Mouse (Mus musculus) naive thymus-derived CD4-positive, alpha-beta T cell, adult 2 months (primary cell): ENCODE measurements around the gene Bfar.
"Not testable (repeated sequence)": the region's sequence is repeated elsewhere in the genome, so short reads cannot be mapped to it uniquely, and the experiment has no call there.

Experiments used
- DNase-seq: peaks from one replicate; pipeline ENCODE4 v3.0.0-alpha.2; 2011; ENCODE audit warnings: low read depth

Gene Bfar

GRCm38 (mm10) chr16:13671685-13672385 lies at the start of gene Bfar, which contains the start of gene 3110001I22Rik:
Gene Bfar, plus strand, starts transcription at chr16:13671858.
Gene 3110001I22Rik, plus strand, starts transcription at chr16:13671929.
- DNase-seq = peak; percentile 96

DNA sequence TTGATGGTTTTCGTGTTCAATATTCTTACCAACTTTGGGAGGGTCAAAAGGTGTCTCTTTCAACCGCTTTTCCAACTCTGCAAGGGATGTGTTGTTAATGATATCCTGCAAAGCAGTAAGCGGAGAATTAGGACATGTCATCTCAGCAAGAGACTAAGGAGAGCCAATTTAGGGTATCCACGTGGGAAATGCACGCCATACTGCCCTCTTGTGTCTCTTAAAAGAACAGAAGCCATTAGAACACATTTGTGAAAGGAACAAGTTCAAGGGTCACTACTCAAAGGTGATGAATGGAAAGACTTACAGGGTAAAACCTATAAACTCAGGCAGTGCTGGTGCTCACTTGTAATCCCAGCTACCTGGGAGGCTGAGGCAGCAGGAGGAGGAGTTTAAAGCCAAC lies 43.3 kb upstream of the Bfar start:
- DNase-seq = peak; percentile 5

DNA sequence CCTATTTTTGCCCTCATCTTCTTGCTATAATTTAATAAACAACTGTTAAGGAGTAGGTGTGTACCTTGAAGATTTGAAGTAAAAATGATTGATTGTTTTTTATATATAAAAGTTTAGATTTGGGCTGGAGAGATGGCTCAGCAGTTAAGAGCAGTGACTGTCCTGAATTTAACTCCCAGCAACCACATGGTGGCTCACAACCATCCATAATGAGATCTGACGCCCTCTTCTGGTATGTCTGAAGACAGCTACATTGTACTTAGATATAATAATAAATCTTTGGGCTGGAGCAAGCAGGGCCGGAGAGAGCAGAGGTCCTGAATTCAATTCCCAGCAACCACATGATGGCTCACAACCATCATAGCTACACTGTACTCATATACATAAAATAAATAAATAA lies 33.5 kb upstream of the Bfar start:
- not testable (repeated sequence) for DNase-seq

DNA sequence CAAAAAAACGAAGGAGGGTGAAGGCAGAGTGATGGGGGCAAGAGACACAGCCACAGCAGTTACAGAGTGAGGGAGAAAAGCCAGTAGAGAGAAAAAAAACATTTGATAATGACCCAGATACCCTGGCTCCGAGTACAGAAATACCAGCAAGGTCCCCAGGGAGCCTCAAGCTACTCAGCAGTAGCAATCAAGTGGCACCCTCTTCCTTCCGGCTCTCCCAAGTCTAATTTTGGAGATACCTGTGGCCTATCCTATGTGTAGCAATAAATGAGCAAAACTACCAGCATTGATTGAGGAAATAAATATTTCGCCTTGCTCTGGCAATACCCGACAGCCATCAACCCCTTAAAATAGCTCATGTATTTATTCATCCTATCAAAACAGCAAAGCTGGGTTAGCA lies 32.1 kb upstream of the Bfar start:
- DNase-seq = no peak

- DNase-seq = no peak
Observed at GRCm38 (mm10) chr16:13640064-13640463, 31.6 kb upstream of the Bfar start.

DNA sequence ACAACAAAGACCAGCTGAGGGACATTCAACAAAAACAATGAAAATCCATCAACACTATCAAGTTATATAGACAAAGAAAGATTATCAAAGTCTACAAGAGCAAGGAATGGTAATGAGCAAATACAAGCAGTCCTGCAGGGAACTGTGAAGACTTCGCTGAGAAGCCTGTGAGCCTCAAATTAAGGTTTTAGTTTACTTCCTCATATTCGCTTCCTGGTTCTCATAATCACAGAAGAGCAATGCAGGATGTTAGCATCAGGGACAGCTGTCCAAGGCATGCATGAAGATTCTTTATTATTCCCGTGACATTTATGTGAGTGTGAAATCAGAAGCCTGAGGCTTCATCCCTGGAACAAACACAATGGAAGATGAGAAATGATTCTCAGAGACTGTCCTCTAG lies 27.2 kb upstream of the Bfar start:
- no peak for DNase-seq

GRCm38 (mm10) chr16:13645930-13646329 lies 25.7 kb upstream of the Bfar start:
- DNase-seq = no peak

DNA sequence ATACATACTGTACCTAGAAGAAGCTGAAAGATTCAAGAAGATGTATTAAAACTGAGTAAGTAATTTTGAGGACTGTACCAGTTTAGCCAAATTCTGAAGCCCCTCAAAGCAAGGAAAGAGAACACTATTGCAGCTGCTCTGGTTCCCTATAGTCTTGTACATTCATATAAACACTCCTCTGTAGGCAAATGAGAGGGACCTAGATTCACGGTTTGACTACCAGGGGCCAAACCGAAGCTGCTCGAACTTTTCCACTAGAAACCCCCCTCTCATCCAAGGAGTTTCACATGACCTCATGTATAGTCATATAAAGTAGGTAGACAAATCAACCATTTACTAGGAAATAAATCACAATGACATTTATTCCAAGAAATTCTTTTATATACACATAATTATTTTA lies 12.8 kb upstream of the Bfar start:
- DNase-seq = no peak

DNA sequence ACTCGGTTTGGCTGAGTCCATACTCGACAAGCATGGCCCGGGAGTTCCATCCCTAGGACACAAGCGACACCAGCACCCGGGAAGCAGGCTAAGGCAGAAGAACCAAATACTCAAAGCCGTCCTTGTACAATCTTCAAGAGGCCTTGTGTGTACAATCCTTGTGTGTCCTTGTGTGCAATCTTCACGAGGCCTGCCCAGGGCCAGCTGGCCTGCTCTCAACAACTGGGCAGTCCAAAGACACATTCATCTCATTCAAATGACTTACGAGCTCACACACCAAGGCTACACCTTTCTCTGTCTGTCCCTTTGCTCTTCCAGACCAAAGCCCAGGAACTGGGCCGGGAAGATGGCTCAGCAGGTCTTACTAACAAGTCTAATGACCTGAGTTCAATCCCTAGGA lies 10.9 kb upstream of the Bfar start:
- no peak for DNase-seq

- DNase-seq = peak; percentile 97
Observed at GRCm38 (mm10) chr16:13667878-13668343, 3.7 kb upstream of the Bfar start, which contains the start of gene Parn. Gene Parn, minus strand, starts transcription at chr16:13668170.

DNA sequence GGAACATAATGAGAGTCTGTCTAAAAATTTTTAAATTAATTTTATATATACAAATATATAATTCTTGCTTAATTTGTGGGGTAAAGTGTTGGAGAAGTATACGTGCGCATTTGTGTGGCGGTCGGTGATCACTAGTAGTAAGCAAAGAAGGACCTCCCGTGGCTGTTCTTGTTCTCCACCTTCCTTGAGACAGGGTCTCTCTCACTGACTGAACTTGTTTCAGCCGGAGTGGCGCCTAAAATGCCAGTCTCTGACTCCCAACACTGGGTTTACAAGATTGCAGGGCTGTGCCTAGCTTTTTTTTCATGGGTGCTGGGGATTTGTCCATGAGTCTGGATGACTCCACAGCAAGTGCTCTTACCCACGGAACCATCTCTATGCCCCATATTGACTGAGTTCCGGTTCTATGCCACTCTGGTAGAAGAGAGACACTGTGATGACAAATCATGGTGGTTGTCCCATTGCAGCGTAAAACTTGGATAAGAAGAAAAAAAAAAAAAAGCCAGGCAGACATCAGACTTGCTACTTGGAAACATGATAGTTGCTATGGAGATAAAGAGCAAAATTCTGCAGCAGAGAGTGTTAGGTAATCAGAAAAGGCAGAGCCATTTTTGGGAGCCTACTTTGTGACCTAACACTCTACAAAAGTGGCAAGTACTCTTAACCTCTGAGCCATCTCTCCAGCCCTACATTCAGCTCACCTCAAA lies 3.1 kb upstream of the Bfar start:
- DNase-seq = no peak

DNA sequence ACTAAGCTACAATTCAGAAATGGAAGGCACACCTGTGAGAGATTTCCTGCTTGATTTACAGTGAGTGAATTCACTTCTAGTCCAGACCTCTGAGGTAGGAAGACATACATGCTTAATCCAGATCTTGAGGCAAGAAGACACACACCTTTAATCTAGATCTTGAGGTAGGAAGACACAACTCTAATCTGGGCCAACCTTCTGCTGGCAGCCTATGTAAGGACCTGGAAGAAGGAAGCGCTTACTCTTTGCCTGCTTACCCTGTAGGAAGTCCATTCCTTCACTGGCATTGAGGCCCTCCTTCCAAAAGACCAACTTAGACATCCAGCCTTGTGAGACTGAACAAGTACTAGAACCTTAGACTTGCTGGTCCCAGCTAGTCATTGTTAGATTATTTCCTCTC lies 2.4 kb upstream of the Bfar start:
- DNase-seq = peak; percentile 10

DNA sequence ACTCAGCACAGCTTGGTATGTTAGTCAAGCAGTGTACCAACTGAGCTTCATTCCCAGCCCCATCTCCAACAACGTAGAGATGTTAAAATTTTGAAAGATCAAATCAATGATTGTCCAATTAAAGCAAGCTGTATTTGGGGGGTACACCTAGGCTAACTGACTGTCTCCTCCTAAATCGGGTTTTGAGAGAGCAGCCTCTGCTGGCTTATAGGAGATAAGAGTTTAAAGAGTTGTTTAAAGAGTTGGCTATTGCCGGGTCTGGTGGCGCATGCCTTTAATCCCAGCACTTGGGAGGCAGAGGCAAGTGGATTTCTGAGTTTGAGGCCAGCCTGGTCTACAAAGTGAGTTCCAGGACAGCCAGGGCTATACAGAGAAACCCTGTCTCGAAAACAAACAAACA lies 762 bp upstream of the Bfar start:
- DNase-seq = peak; percentile 25

GRCm38 (mm10) chr16:13672386-13672898 lies 784 bp downstream of the Bfar start:
- peak; percentile 86 for DNase-seq

DNA sequence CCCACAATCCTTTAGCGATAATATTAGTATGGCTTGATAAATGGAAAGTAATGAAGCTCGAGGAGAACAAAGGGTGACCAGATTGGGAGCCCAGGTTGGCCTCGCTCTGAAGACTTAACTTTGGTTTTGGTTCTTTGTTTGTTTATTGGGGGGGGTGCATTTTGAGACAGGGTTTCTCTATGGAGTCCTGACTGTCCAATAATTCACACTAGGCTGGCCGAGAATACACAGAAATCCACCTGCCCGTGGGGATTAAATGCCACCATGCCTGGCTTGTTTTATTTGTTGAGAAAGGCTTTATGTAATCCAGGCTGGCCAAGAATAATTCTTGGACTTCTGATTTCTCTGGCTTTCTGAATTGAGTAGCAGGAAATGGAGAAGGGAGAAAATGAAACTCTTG lies 1.5 kb downstream of the Bfar start:
- no peak for DNase-seq

DNA sequence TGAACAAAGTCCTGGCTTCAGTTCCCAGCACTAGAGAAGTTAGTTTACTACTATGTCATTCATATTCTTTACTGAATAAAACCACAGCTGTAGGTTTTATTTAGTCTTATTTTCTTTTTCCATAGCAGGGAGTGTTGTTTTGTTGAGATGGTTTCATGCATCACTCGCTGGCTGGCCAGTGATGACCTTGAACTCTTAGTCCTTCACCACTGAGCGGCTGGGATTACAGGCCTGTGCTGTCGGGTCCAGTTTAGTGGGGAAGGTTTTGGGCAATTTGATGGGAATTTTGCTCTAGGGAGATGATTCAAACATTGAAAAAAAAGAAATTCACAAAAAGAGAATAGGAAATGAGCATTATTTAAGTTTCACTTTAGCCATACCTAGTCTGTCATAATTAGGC lies 2.9 kb downstream of the Bfar start:
- DNase-seq = no peak

DNA sequence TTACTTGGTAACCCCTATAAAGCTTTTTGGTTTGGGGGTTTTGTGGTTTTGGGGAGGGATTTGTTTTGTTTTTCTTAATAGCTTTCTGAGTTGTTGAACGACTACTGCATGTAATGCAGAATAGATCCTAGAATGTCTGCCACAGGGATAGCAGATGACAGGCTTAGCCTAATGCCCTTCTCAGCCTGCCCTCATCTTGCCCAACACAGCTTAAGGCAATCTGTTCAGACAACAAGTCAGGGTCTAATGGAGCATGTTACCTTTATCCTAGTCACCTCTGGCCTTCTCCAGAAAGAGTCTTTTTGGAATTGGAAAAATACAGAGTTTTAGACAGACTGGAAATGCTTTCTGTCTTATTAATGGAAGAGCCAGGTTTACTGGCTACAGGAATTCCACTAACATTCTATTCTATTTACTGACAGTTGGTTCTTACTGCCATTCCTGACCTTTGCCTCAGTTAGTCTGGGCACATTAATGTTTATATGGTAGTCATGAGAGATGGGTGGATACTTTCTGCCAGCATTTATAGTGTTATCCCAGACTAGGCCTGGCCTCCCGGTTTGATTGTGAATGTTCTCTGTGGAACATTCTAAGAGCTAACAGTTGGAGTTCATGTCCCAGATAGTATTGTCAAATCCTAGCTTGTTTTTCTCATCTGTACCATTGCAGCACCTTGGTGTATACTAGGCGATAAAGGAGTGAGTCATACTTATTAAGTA lies 7.1 kb downstream of the Bfar start:
- no peak for DNase-seq

GRCm38 (mm10) chr16:13698998-13699397 lies 27.3 kb downstream of the Bfar start:
- peak; percentile 9 for DNase-seq

DNA sequence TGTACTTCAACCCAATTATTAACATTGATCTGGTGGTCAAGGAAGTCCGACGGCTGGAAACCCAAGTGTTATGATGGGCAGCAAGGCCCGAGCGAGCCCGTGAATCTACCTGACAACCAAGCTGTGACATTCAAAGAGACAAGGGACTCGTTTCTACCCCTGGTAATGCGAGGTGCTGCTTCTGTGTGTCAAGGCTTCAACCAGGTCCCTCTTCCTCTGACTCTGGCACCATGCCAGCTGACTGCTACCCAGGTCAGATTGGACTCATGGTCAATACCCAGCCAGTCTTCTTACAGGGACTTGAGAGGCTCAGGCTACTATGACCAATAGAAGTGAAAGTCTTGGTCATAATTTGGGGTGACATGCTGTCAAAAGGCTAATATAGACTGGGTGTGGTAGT lies 30.5 kb downstream of the Bfar start:
- no peak for DNase-seq

DNA sequence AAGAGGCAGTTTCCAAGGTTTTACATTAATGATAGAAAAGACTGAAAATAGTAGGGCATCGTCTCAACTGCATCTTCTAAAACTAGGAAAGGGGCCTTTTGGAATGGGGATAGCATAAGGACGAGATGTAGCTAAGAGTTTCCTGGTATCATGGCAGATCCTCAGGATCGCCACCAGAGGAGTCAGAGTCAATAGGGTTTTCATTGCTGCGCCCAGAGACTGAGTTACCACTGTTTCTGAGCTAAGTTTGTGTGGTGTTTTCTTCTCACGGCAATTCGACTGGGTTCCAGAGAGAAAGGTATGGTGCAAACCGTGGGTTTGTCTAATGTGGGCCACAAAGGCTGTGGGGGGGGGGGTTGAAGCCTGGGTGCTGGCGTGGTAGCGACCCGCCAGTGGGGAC lies 33.0 kb downstream of the Bfar start:
- DNase-seq = no peak

DNA sequence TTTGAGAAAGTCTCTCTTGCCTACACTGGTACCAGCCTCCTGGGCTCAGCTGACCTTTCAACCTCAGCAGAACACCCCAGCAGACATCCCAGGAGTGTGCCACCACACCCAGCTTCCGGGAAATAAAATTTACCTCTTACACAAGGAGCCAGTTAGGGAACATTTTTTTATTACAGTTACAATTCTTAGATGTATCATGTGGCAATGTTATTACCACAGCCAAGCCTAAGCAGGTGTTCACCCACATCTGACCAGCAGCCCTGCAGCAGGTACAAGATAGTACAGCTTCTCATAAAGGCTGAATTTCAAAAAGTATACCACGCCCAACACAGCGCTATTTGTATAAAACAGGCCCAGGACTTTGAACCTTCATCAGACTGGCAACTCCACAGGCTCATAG lies 43.3 kb downstream of the Bfar start:
- DNase-seq = no peak

DNA sequence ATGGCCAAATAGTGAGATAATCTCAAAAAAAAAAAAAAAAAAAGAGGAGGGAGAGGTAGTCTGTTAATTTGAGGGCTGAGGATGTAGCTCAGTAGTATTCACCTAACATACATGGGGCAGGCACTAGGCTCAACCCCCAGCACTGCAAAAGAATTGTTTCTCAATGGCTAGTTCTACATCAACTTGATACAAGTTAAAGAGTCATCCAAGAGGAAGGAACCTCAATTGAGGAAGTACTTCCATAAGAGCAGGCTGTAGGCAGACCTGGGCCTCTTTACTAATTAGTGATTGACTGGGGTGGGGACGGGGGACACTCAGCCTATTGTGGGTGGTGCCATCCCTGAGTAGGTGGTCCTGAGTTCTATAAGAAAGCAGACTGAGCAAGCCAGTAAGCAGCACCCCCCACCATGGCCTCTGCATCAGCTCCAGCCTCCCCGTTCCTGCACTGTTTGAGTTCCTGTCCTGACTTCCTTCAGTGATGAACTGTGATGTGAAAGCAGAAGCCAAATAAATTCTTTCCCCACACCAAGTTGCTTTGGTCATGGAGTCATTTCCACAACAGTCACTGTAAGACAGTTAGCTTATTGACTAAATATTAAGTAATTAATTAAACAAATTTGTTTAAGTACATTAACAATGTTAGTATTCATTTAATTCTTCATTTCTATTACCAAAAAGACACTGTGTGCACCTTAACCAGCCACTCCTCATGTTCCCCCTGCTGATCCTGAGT lies 45.3 kb downstream of the Bfar start:
- DNase-seq = no peak
